Mouse (Mus musculus): Measurements from ENCODE around the gene Arhgap25.
"Not testable (repeated sequence)": the region's sequence is repeated elsewhere in the genome, so short reads cannot be mapped to it uniquely, and the experiment has no call there.

The Arhgap25 gene

DNA sequence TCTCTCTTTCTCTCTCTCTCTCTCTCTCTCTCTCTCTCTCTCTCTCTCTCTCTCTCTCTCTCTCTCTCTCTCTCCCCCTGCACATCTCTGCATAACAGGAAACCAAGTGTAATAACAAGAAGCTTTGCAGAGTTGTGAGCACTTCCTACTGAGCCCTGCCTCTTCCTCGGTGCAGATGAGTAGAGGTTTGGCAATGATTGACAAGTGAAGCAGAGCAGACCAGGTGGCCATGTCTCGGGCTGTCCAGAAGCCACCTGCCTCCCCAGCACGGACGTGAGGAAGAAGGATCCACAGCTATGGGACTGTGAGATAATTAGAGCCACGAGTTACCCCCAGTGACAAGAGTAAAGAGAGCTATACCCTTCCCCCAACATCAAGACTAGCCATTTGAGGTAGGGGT, 29.1 kb downstream of the Arhgap25 start:
- DNase-seq (ENCODE audit: low read depth, low spot score): no peak

DNA sequence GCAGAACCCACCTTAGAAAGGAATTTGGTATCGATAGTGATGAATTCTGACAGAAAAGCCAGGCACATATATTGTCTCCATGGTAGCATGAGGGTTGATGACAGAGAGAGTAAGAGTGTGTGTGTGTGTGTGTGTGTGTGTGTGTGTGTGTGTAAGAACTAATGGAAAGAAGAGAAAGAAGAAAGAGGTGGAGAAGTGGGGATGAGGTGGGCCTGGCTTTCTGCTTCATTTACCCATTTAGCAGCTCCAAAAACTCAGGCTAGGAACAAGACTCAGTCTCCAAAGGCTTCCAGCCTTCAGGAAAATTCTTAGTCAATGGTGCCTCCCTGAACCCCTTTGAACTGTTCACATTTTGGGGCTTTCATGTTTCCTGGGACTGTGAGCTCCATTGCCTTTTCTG, 29.5 kb downstream of the Arhgap25 start:
- DNase-seq (ENCODE audit: low read depth, low spot score): no peak

DNA sequence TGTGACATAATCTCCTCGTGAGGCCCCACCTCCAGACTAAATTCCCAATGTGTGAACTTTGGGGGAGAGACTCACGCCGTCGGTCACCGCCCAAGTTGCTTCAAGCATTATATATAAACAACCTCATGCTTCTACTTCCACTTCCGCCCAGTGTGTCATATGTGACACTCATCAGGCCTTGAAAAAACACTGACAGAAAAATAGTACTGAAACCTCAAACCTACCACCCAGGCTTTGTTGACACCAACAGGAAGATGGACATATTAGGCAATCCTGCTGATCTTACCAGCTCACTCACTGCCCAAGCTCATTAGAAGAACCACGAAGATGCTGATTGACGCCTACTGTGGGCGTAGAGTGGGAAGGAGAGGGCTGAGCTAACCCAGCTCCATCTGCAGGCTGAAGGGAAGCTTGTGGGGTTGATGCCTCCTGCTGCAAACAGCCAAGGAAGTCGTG, 30.2 kb downstream of the Arhgap25 start:
- no peak for DNase-seq (ENCODE audit: low read depth, low spot score)

GRCm38 (mm10) chr6:87502411-87502810, 30.6 kb downstream of the Arhgap25 start:
- DNase-seq (ENCODE audit: low read depth, low spot score): no peak

DNA sequence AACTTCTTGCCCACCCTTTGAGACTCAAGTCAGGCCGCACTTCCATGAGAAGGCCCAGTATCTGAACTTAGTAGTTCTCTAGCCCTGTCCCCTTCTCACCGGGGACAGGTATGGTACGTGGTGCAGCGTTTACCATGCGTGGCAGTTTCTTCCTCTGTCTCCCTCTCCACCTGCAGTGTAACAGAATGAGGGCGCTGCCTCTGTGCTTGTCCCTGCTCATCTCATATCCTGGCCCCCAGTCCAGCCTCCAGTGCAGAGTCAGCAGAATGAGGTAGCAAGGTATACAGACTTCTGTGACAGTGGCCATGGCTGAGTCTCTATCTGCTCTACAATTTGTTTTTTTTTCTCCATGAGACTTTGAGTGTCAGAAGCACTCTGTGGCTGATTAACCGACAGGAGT, 32.4 kb downstream of the Arhgap25 start:
- no peak for DNase-seq (ENCODE audit: low read depth, low spot score)

- no peak for DNase-seq (ENCODE audit: low read depth, low spot score)
These were observed 33.3 kb downstream of the Arhgap25 start for GRCm38 (mm10) chr6:87499791-87500190.

DNA sequence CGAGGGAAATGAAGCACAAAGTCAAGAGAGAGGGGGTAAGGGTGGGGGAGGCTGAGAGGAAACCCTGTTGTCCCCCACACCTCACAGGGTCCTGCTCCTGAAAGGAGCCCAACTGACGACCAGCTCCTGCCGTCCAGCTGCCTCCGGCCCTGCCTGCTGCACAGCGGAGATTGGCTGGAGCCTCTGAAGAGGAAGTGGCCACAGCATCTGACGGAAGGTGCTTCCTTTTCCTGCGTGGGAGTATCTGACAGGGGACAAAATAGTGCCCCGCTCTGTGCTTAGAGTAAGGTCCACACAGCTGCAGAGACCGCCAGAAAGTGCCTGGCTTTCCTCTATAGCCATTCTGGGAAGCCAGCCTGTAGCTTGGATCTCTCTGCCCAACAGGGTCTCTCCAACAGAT, 36.9 kb downstream of the Arhgap25 start:
- no peak for DNase-seq (ENCODE audit: low read depth, low spot score)

DNA sequence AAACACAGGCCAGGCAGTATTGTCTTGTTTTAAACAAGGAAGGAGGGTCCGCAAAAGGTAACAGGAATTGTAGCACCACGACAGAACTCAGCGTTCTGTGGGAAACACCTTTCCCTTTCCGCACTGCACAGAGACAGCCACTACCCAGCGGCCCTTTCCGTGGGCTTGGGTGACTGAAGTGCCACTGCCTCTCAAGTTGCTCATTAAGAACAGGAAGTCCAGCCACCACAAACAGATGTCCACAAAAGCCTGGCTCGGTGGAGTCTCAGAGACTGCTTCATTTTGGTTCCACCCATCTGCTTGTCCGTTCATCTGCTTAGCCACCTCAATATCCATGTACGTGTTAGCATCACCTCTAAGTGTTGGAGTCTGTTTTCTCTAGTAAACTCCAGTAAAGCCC, 38.7 kb downstream of the Arhgap25 start:
- DNase-seq (ENCODE audit: low read depth, low spot score): no peak

DNA sequence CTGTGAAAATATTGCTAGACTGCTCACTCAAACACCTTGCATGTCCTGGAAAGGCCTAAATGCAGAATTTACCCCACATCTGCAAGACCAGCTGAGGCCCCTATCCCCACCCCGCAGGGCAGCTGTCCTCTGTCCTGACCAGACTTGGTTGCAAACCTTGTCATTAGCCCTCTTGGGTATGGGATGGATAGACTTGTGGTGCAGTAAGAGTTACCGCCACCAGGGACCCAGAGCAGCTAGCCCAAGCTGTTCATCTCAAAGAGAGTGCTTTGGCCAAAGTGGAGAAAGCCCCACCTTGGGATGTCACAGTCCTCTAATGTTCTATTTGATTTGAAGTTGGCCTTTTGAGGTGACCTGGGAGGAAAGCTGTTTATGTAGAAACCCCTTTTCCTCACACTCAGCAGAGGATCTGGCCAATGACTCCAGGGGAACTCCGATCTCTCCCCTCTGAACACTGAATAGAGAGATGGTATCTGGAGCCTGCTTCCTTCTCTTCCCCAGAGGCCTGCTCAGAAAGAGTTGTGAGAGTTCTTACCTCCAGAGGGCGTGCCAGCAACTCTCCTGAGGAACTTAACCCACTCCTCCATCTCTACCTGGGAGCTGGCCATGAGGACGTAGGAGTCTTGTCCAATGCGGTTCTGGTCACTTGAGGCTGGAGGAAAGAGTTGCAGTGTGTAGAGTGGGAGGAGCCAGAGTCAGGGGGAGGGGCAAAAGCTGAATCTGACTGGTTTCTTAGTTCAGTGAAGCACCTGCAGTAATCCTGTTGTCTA, 45.2 kb downstream of the Arhgap25 start:
- no peak for DNase-seq (ENCODE audit: low read depth, low spot score)

GRCm38 (mm10) chr6:87484806-87485205, 48.3 kb downstream of the Arhgap25 start:
- no peak for DNase-seq (ENCODE audit: low read depth, low spot score)

GRCm38 (mm10) chr6:87483900-87484289, 49.2 kb downstream of the Arhgap25 start:
- DNase-seq (ENCODE audit: low read depth, low spot score): no peak

DNA sequence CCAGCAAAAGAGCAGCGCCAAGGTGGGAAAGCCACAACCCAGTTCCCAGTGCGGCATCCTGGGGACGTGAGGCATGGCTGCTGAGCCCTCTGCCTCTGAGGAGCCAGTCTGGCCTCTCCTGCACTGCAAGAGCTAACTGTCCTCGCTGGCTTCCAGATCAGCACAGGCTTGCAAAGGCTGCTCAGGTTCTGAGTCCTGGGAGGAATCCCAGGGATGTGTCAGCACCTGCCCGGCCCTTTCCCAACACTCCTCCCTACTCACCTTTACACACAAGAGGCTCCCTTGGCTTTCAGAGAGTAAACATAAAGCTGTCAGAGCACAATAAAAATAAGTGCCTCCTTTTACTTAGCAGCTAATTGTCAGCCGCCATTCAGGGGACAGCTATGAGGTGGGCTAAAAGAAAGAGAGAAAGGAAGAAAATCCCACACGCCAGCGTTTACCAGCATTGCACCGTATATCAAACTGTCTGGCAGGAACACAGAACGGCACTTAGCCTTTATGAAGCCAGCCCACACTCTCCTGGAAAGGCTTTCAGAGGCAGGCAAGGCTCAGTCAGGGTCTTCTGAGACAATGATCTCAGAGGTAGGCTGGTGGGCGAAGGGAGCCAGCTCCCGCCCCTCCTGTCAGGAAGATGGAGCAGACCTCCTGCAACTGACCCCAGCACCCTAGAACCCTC, 49.7 kb downstream of the Arhgap25 start:
- DNase-seq (ENCODE audit: low read depth, low spot score): no peak

- no peak for DNase-seq (ENCODE audit: low read depth, low spot score)
These were observed 53.6 kb downstream of the Arhgap25 start for GRCm38 (mm10) chr6:87479291-87479999.

GRCm38 (mm10) chr6:87478847-87479246, 54.2 kb downstream of the Arhgap25 start:
- DNase-seq (ENCODE audit: low read depth, low spot score): no peak

DNA sequence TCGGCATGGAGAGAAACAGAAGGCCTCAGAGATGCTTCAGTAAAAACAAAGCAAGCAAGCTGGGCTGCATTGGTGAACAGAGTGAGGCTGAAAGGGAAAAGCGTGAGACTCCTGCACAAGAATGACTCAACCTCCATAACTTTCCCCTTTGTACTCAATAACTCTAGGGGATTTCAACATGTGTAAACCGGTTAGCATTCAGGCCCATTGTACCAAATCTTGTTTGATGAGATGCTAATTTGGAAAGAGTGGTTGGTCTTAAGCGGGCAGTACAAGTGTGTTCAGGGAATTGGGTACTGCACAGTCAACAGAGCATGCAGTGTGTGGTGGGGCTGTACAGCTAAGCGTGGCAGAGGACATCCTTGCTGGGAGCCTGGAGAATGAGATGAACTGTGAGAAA, 57.8 kb downstream of the Arhgap25 start:
- no peak for DNase-seq (ENCODE audit: low read depth, low spot score)

- DNase-seq (ENCODE audit: low read depth, low spot score): not testable (repeated sequence)
These were observed 63.0 kb downstream of the Arhgap25 start for GRCm38 (mm10) chr6:87470098-87470497.

- no peak for DNase-seq (ENCODE audit: low read depth, low spot score)
These were observed 64.7 kb downstream of the Arhgap25 start for GRCm38 (mm10) chr6:87468372-87468771.

DNA sequence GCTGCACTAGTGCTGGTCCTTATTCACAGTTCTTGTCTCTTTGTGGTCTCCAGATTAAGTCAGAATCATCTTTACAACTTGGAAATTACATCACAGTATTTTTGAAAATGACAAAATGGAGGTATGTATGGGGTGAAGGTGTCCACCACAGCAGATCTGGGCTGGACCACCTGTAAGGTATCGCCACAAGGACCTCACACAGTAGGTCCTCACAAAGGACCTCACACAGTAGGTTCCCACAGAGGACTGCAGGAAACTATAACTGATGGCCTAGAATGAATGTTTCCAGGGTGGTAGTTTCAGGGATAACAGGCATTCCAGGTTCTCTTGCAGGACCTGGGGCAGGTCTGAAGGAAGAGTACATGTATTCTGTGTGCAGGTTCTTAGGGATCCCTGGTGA, 65.7 kb downstream of the Arhgap25 start:
- no peak for DNase-seq (ENCODE audit: low read depth, low spot score)

GRCm38 (mm10) chr6:87466221-87466620, 66.8 kb downstream of the Arhgap25 start:
- peak; percentile 48 for DNase-seq (ENCODE audit: low read depth, low spot score)

DNA sequence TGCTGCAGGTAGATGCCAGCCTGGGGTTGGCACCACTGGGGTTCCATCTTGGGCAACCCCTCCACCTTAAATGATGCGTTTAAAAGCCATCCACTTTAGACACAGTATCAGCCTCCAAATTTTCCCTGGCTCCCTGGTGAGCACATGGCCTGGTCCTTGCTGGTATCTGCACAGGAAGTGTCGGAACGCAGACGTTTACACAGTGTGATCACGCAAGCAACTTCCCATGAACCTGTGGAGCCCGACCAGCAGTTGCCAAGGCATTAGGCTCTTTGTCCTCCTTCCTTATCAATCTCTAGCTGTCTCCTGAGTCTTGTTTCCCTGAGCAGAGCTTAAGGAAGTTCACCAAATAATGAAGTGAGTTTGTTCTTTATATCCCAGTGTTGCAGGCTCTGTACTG, 77.6 kb downstream of the Arhgap25 start:
- no peak for DNase-seq (ENCODE audit: low read depth, low spot score)

GRCm38 (mm10) chr6:87451771-87452170, 81.3 kb downstream of the Arhgap25 start:
- DNase-seq (ENCODE audit: low read depth, low spot score): no peak

DNA sequence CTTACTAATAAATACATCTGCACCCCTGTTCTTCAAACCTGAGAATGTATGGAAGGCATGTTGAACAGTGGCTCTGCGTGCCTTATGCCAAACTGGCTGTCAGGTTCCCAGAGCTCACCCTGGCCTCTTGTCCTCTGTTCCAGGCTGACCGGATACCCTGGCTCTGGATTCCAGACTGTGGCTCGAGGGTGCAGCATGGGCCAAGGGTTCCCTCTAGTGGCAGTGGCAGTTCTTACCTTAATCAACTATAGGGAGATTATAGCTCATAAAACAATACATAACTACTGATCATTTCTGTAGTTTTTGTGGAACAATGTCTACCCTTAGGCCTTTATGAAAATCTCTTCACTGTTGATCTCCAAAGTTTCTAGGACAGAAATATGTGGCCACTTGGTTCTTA, 82.0 kb downstream of the Arhgap25 start:
- no peak for DNase-seq (ENCODE audit: low read depth, low spot score)

DNA sequence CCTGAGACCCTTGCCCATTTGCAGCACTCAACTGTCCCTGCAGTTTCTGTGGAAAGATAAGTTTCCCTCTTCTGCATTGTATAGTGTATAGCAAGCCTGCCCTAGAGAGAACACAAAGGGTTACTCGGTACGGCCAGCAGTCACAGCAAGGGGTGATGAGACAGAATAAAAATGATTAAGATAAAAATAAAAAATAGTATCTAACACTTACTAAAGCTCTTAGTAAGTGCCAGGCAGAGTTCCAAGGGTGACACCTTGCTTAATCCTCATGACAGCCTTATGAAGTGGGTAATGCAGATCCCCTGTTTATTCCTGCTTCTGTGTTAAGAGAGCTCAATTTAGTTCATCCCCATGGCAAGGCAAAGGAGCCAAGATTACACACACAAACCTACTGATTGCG, 83.5 kb downstream of the Arhgap25 start:
- DNase-seq (ENCODE audit: low read depth, low spot score): no peak

Data from c-Kit-negative CD71-positive TER-119-positive erythroid progenitor cells, embryonic 14.5 days (primary cell).